Mouse (Mus musculus): ENCODE data around the gene Chst8. TPM values are rescaled to one million over a fixed set of nuclear protein-coding genes. Genes with fewer than 3 reads are reported as not detected.
A peak's percentile ranks its signal among the peaks of the same experiment; 100 is the strongest.

The Chst8 gene
- 15.4 and 16.5 TPM in 2 replicates for polyA plus RNA-seq (2015; fragmentation: Nextera tagmentation; extraction: Ambion mirVana)

- Histone ChIP-seq H3K36me3 (ENCODE audit: insufficient read depth, low read length) (no peaks in the 10 kb centered on the region), H3K9ac (replicated peaks; ENCODE audit: low read length) (peak within 1 kb of the TSS; percentile 73), H3K4me2 (replicated peaks; ENCODE audit: low read depth, low read length) (peak within 1 kb of the TSS; percentile 96), H3K4me1 (ENCODE audit: insufficient read depth, low read length) (peaks cover 12% of the 10 kb centered on the region), H3K27ac (ENCODE audit: low read length) (no peak within 1 kb of the TSS), H3K9me3 (ENCODE audit: low read length) (no peaks in the 10 kb centered on the region), H3K4me3 (ENCODE audit: low read length) (peak within 1 kb of the TSS; percentile 71), H3K27me3 (ENCODE audit: insufficient read depth, low read length) (peaks cover 41% of the 10 kb centered on the region)
- WGBS = under 1% methylated on average over 49 of the region's 65 CpGs
- ATAC-seq (ENCODE audit: low FRiP score, low TSS enrichment) = peak; percentile 90
Observed at GRCm38 (mm10) chr7:34812531-34813111, at the start of gene Chst8. Gene Chst8, minus strand, starts transcription at chr7:34812711.

GRCm38 (mm10) chr7:34858291-34858690 is 45.8 kb upstream of the Chst8 start:
- H3K9ac ChIP-seq (replicated peaks; ENCODE audit: low read length) = no peak overlapping the region
- H3K4me3 ChIP-seq (ENCODE audit: low read length) = no peak overlapping the region
- H3K36me3 ChIP-seq (ENCODE audit: insufficient read depth, low read length) = no peaks in the 10 kb centered on the region
- H3K4me1 ChIP-seq (ENCODE audit: insufficient read depth, low read length) = no peaks in the 10 kb centered on the region
- H3K27me3 ChIP-seq (ENCODE audit: insufficient read depth, low read length) = no peaks in the 10 kb centered on the region
- H3K27ac ChIP-seq (ENCODE audit: low read length) = no peak overlapping the region
- H3K9me3 ChIP-seq (ENCODE audit: low read length) = no peaks in the 10 kb centered on the region
- no peak overlapping the region for H3K4me2 ChIP-seq (replicated peaks; ENCODE audit: low read depth, low read length)
- no peak for ATAC-seq (ENCODE audit: low FRiP score, low TSS enrichment)
- 69% methylated on average over 2 of the region's 2 CpGs for WGBS

GRCm38 (mm10) chr7:34854781-34855352 is 42.4 kb upstream of the Chst8 start:
- no peak overlapping the region for H3K9ac ChIP-seq (replicated peaks; ENCODE audit: low read length)
- H3K4me2 ChIP-seq (replicated peaks; ENCODE audit: low read depth, low read length) = no peak overlapping the region
- no peaks in the 10 kb centered on the region for H3K36me3 ChIP-seq (ENCODE audit: insufficient read depth, low read length)
- no peak overlapping the region for H3K27ac ChIP-seq (ENCODE audit: low read length)
- H3K27me3 ChIP-seq (ENCODE audit: insufficient read depth, low read length) = no peaks in the 10 kb centered on the region
- no peak for ATAC-seq (ENCODE audit: low FRiP score, low TSS enrichment)
- H3K4me3 ChIP-seq (ENCODE audit: low read length) = no peak overlapping the region
- no peaks in the 10 kb centered on the region for H3K4me1 ChIP-seq (ENCODE audit: insufficient read depth, low read length)
- H3K9me3 ChIP-seq (ENCODE audit: low read length) = 0 out of 2 replicates have a peak, but pooled peaks cover under 1% of the 10 kb centered on the region
- 79% methylated on average over 6 of the region's 6 CpGs for WGBS

GRCm38 (mm10) chr7:34853393-34853792 is 40.9 kb upstream of the Chst8 start:
- Histone ChIP-seq H3K4me1 (ENCODE audit: insufficient read depth, low read length) (no peaks in the 10 kb centered on the region), H3K27me3 (ENCODE audit: insufficient read depth, low read length) (no peaks in the 10 kb centered on the region), H3K4me2 (replicated peaks; ENCODE audit: low read depth, low read length) (no peak overlapping the region), H3K4me3 (ENCODE audit: low read length) (no peak overlapping the region), H3K9ac (replicated peaks; ENCODE audit: low read length) (no peak overlapping the region), H3K9me3 (ENCODE audit: low read length) (0 out of 2 replicates have a peak, but pooled peaks cover 4% of the 10 kb centered on the region), H3K27ac (ENCODE audit: low read length) (no peak overlapping the region), H3K36me3 (ENCODE audit: insufficient read depth, low read length) (no peaks in the 10 kb centered on the region)
- no peak for ATAC-seq (ENCODE audit: low FRiP score, low TSS enrichment)
- WGBS = 87% methylated on average over 3 of the region's 3 CpGs

- H3K9me3 ChIP-seq (ENCODE audit: low read length) = 0 out of 2 replicates have a peak, but pooled peaks cover 4% of the 10 kb centered on the region
- H3K4me1 ChIP-seq (ENCODE audit: insufficient read depth, low read length) = no peaks in the 10 kb centered on the region
- no peak for ATAC-seq (ENCODE audit: low FRiP score, low TSS enrichment)
- 43% methylated on average over 10 of the region's 10 CpGs for whole genome bisulfite sequencing
- no peaks in the 10 kb centered on the region for H3K36me3 ChIP-seq (ENCODE audit: insufficient read depth, low read length)
- no peak overlapping the region for H3K9ac ChIP-seq (replicated peaks; ENCODE audit: low read length)
- no peak overlapping the region for H3K4me3 ChIP-seq (ENCODE audit: low read length)
- no peak overlapping the region for H3K4me2 ChIP-seq (replicated peaks; ENCODE audit: low read depth, low read length)
- H3K27me3 ChIP-seq (ENCODE audit: insufficient read depth, low read length) = no peaks in the 10 kb centered on the region
- no peak overlapping the region for H3K27ac ChIP-seq (ENCODE audit: low read length)
Observed at GRCm38 (mm10) chr7:34849660-34850059, 37.1 kb upstream of the Chst8 start.

GRCm38 (mm10) chr7:34848811-34849210 is 36.3 kb upstream of the Chst8 start:
- Histone ChIP-seq H3K36me3 (ENCODE audit: insufficient read depth, low read length) (no peaks in the 10 kb centered on the region), H3K4me1 (ENCODE audit: insufficient read depth, low read length) (no peaks in the 10 kb centered on the region), H3K4me2 (replicated peaks; ENCODE audit: low read depth, low read length) (no peak overlapping the region), H3K27me3 (ENCODE audit: insufficient read depth, low read length) (no peaks in the 10 kb centered on the region), H3K27ac (ENCODE audit: low read length) (no peak overlapping the region), H3K4me3 (ENCODE audit: low read length) (no peak overlapping the region), H3K9ac (replicated peaks; ENCODE audit: low read length) (no peak overlapping the region), H3K9me3 (ENCODE audit: low read length) (0 out of 2 replicates have a peak, but pooled peaks cover 4% of the 10 kb centered on the region)
- no peak for ATAC-seq (ENCODE audit: low FRiP score, low TSS enrichment)
- WGBS = 92% methylated on average over 4 of the region's 4 CpGs

GRCm38 (mm10) chr7:34847900-34848299 is 35.4 kb upstream of the Chst8 start:
- no peaks in the 10 kb centered on the region for H3K4me1 ChIP-seq (ENCODE audit: insufficient read depth, low read length)
- 76% methylated on average over 6 of the region's 6 CpGs for WGBS
- no peak overlapping the region for H3K9ac ChIP-seq (replicated peaks; ENCODE audit: low read length)
- 0 out of 2 replicates have a peak, but pooled peaks cover 4% of the 10 kb centered on the region for H3K9me3 ChIP-seq (ENCODE audit: low read length)
- H3K27me3 ChIP-seq (ENCODE audit: insufficient read depth, low read length) = no peaks in the 10 kb centered on the region
- no peaks in the 10 kb centered on the region for H3K36me3 ChIP-seq (ENCODE audit: insufficient read depth, low read length)
- no peak overlapping the region for H3K4me3 ChIP-seq (ENCODE audit: low read length)
- H3K27ac ChIP-seq (ENCODE audit: low read length) = no peak overlapping the region
- ATAC-seq (ENCODE audit: low FRiP score, low TSS enrichment) = no peak
- H3K4me2 ChIP-seq (replicated peaks; ENCODE audit: low read depth, low read length) = no peak overlapping the region

GRCm38 (mm10) chr7:34847410-34847809 is 34.9 kb upstream of the Chst8 start:
- Histone ChIP-seq H3K4me1 (ENCODE audit: insufficient read depth, low read length) (no peaks in the 10 kb centered on the region), H3K4me2 (replicated peaks; ENCODE audit: low read depth, low read length) (no peak overlapping the region), H3K9ac (replicated peaks; ENCODE audit: low read length) (no peak overlapping the region), H3K27ac (ENCODE audit: low read length) (no peak overlapping the region), H3K36me3 (ENCODE audit: insufficient read depth, low read length) (no peaks in the 10 kb centered on the region), H3K4me3 (ENCODE audit: low read length) (no peak overlapping the region), H3K9me3 (ENCODE audit: low read length) (0 out of 2 replicates have a peak, but pooled peaks cover 4% of the 10 kb centered on the region), H3K27me3 (ENCODE audit: insufficient read depth, low read length) (no peaks in the 10 kb centered on the region)
- ATAC-seq (ENCODE audit: low FRiP score, low TSS enrichment) = no peak
- 58% methylated on average over 5 of the region's 5 CpGs for WGBS

- no peak overlapping the region for H3K4me2 ChIP-seq (replicated peaks; ENCODE audit: low read depth, low read length)
- H3K4me1 ChIP-seq (ENCODE audit: insufficient read depth, low read length) = no peaks in the 10 kb centered on the region
- no peaks in the 10 kb centered on the region for H3K9me3 ChIP-seq (ENCODE audit: low read length)
- H3K9ac ChIP-seq (replicated peaks; ENCODE audit: low read length) = no peak overlapping the region
- 83% methylated on average over 4 of the region's 4 CpGs for WGBS
- no peaks in the 10 kb centered on the region for H3K27me3 ChIP-seq (ENCODE audit: insufficient read depth, low read length)
- ATAC-seq (ENCODE audit: low FRiP score, low TSS enrichment) = no peak
- H3K27ac ChIP-seq (ENCODE audit: low read length) = no peak overlapping the region
- H3K4me3 ChIP-seq (ENCODE audit: low read length) = no peak overlapping the region
- H3K36me3 ChIP-seq (ENCODE audit: insufficient read depth, low read length) = no peaks in the 10 kb centered on the region
Observed at GRCm38 (mm10) chr7:34838749-34839148, 26.2 kb upstream of the Chst8 start.

- H3K4me1 ChIP-seq (ENCODE audit: insufficient read depth, low read length) = no peaks in the 10 kb centered on the region
- H3K36me3 ChIP-seq (ENCODE audit: insufficient read depth, low read length) = no peaks in the 10 kb centered on the region
- H3K4me3 ChIP-seq (ENCODE audit: low read length) = no peak overlapping the region
- WGBS = 84% methylated on average over 4 of the region's 4 CpGs
- H3K27ac ChIP-seq (ENCODE audit: low read length) = no peak overlapping the region
- no peak for ATAC-seq (ENCODE audit: low FRiP score, low TSS enrichment)
- H3K27me3 ChIP-seq (ENCODE audit: insufficient read depth, low read length) = no peaks in the 10 kb centered on the region
- no peak overlapping the region for H3K9ac ChIP-seq (replicated peaks; ENCODE audit: low read length)
- H3K4me2 ChIP-seq (replicated peaks; ENCODE audit: low read depth, low read length) = no peak overlapping the region
- H3K9me3 ChIP-seq (ENCODE audit: low read length) = no peaks in the 10 kb centered on the region
Observed at GRCm38 (mm10) chr7:34838231-34838630, 25.7 kb upstream of the Chst8 start.
